8 mouse cellular contexts compared by ENCODE assay signal in the genomic region with DNA sequence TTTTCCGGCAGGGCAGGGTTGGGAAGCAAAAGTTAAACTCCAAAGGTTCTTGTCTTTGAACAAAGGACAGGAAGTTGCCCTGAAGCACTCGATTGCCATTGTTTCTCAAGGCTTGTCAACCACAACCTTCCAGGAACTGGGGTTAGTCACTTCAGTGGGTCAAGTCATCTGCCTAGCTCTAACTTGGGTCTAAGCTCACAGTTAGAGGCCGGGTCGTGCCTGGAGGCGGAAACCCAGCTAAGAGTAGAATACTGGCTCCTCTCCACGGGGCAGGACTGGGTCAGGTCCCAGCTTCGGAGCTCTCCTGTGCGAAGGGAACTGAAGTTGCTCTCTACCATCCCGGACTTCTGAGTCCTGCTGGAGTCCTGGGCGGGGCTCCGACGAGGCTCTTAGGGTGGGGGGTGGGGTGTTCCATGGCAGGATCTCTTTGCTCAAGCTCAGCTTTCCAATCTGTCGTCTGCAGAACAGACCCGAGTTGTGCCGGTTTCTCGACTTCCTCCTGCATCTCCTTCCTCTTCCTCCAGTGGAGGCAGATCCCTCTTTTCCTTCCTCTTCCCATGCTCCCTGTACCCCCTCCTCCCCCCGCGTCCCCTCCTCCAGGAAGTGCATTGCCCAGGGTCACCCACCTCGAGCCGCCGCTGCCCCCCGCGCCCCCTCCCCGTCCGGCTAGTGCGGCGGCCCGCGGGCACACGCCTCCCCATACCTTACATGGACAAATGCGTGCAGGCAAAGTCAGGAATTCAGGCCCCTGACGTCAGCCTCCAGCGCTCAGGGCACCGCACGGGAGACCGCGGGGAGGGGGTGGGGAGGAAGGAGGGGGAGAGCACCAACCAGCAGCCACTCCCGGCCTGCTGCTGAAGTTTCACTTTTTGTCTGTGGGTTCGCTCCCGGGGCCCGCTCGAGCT. TPM values are rescaled to one million over a fixed set of nuclear protein-coding genes. Genes with fewer than 3 reads are reported as not detected.
DNase-seq lines count a peak whose midpoint lies in the region; ATAC-seq lines count a peak whose summit lies in the region.

A gene (plus strand): TSS at position 857 of the 905 bp plus-strand sequence.

- peak; percentile 42 for DNase-seq in layer of hippocampus, adult 11-12 months (ENCODE audit: low spot score)
- DNase-seq in layer of hippocampus, adult 9-10 months (ENCODE audit: low spot score): no peak
- DNase-seq in splenic B cell, adult 2 months (ENCODE audit: low read depth, low spot score): peak; percentile 60

- WGBS in embryonic facial prominence, embryonic 13.5 days: 2% methylated on average over 42 of the region's 42 CpGs
- 2% methylated on average over 42 of the region's 42 CpGs for WGBS in heart, embryonic 13.5 days
- WGBS in kidney, embryonic 15.5 days: 2% methylated on average over 42 of the region's 42 CpGs
- 4% methylated on average over 42 of the region's 42 CpGs for WGBS in liver, embryonic 12.5 days (ENCODE audit: insufficient replicate concordance)

- peak within 1 kb of the TSS; percentile 86 for H3K4me3 ChIP-seq in embryonic facial prominence, embryonic 13.5 days
- peak within 1 kb of the TSS; percentile 85 for H3K4me3 ChIP-seq in heart, embryonic 13.5 days
- peak within 1 kb of the TSS; percentile 83 for H3K4me3 ChIP-seq in kidney, embryonic 15.5 days (replicated peaks)
- peak within 1 kb of the TSS; percentile 68 for H3K4me3 ChIP-seq in liver, embryonic 12.5 days

- peak within 1 kb of the TSS; percentile 99 for H3K27ac ChIP-seq in embryonic facial prominence, embryonic 13.5 days
- H3K27ac ChIP-seq in heart, embryonic 13.5 days (replicated peaks): peak within 1 kb of the TSS; percentile 99
- peak within 1 kb of the TSS; percentile 99 for H3K27ac ChIP-seq in kidney, embryonic 15.5 days
- H3K27ac ChIP-seq in liver, embryonic 12.5 days: peak within 1 kb of the TSS; percentile 84

- H3K4me2 ChIP-seq in embryonic facial prominence, embryonic 13.5 days: peak within 1 kb of the TSS; percentile 78
- H3K4me2 ChIP-seq in heart, embryonic 13.5 days: peak within 1 kb of the TSS; percentile 86
- peak within 1 kb of the TSS; percentile 72 for H3K4me2 ChIP-seq in kidney, embryonic 15.5 days
- H3K4me2 ChIP-seq in liver, embryonic 12.5 days: peak within 1 kb of the TSS; percentile 83

- H3K9me3 ChIP-seq in embryonic facial prominence, embryonic 13.5 days: no peaks in the 10 kb centered on the region
- peaks cover 3% of the 10 kb centered on the region; the same call in 1 of the 2 replicates for H3K9me3 ChIP-seq in heart, embryonic 13.5 days
- H3K9me3 ChIP-seq in kidney, embryonic 15.5 days (replicated peaks): 0 out of 2 replicates have a peak, but pooled peaks cover 3% of the 10 kb centered on the region
- no peaks in the 10 kb centered on the region for H3K9me3 ChIP-seq in liver, embryonic 12.5 days (replicated peaks)

- H3K27me3 ChIP-seq in embryonic facial prominence, embryonic 13.5 days: no peaks in the 10 kb centered on the region
- no peaks in the 10 kb centered on the region for H3K27me3 ChIP-seq in heart, embryonic 13.5 days (replicated peaks)
- H3K27me3 ChIP-seq in kidney, embryonic 15.5 days: no peaks in the 10 kb centered on the region
- peaks cover 44% of the 10 kb centered on the region for H3K27me3 ChIP-seq in liver, embryonic 12.5 days (replicated peaks)
- H3K27me3 ChIP-seq in splenic B cell, adult 2 months (ENCODE audit: control insufficient read depth, insufficient read depth, low read length, poor library complexity, severe bottlenecking): no peaks in the 10 kb centered on the region; the same call in 1 of the 2 replicates

- peak; percentile 93 for ATAC-seq in embryonic facial prominence, embryonic 13.5 days (ENCODE audit: insufficient number of reproducible peaks, insufficient read depth, low FRiP score, low TSS enrichment, low read depth)
- peak; percentile 78; the same call in 1 of the 2 replicates for ATAC-seq in heart, embryonic 13.5 days (ENCODE audit: extremely low read depth, insufficient number of reproducible peaks, low FRiP score, low TSS enrichment)
- peak; percentile 91 for ATAC-seq in kidney, embryonic 15.5 days (replicated peaks; ENCODE audit: low FRiP score)
- ATAC-seq in liver, embryonic 12.5 days: peak; percentile 70
- peak; percentile 69 for ATAC-seq in monocyte, adult 5-6 weeks (replicated peaks; ENCODE audit: insufficient number of reproducible peaks, low FRiP score, low TSS enrichment, poor library complexity, severe bottlenecking)

- peak within 1 kb of the TSS; percentile 96 for H3K9ac ChIP-seq in embryonic facial prominence, embryonic 13.5 days
- peak within 1 kb of the TSS; percentile 98 for H3K9ac ChIP-seq in heart, embryonic 13.5 days
- peak within 1 kb of the TSS; percentile 90 for H3K9ac ChIP-seq in kidney, embryonic 15.5 days
- H3K9ac ChIP-seq in liver, embryonic 12.5 days: peak within 1 kb of the TSS; percentile 71

- no peaks in the 10 kb centered on the region for H3K36me3 ChIP-seq in embryonic facial prominence, embryonic 13.5 days
- H3K36me3 ChIP-seq in heart, embryonic 13.5 days: no peaks in the 10 kb centered on the region
- H3K36me3 ChIP-seq in kidney, embryonic 15.5 days: no peaks in the 10 kb centered on the region
- H3K36me3 ChIP-seq in liver, embryonic 12.5 days: no peaks in the 10 kb centered on the region
- H3K36me3 ChIP-seq in splenic B cell, adult 2 months (ENCODE audit: control insufficient read depth, insufficient read depth, low read length, poor library complexity, severe bottlenecking): no peaks in the 10 kb centered on the region

- peaks cover 42% of the 10 kb centered on the region for H3K4me1 ChIP-seq in embryonic facial prominence, embryonic 13.5 days
- H3K4me1 ChIP-seq in heart, embryonic 13.5 days: peaks cover 51% of the 10 kb centered on the region
- H3K4me1 ChIP-seq in kidney, embryonic 15.5 days: peaks cover 44% of the 10 kb centered on the region
- peaks cover 16% of the 10 kb centered on the region; the same call in 1 of the 2 replicates for H3K4me1 ChIP-seq in liver, embryonic 12.5 days

RNA-seq across cellular contexts. Expression of the gene that starts here (rescaled TPM):
- polyA plus RNA-seq in embryonic facial prominence, embryonic 13.5 days (2015; fragmentation: Nextera tagmentation; extraction: Ambion mirVana): 48.9 and 49.3 TPM in 2 replicates
- 37.9 and 39.8 TPM in 2 replicates for polyA plus RNA-seq in heart, embryonic 13.5 days (2015; fragmentation: Nextera tagmentation; extraction: Ambion mirVana)
- 50.8 and 58.6 TPM in 2 replicates for polyA plus RNA-seq in kidney, embryonic 15.5 days (2015; fragmentation: Nextera tagmentation; extraction: Ambion mirVana)
- 9.5 and 10.6 TPM in 2 replicates for polyA plus RNA-seq in liver, embryonic 12.5 days (2016; fragmentation: Nextera tagmentation; extraction: Ambion mirVana)
- 7.8 to 20.2 TPM (median 8.9 TPM) in 3 replicates for total RNA-seq in monocyte, adult 5-6 weeks (2017)
